Mouse (Mus musculus) natural killer cell, adult 2 months (primary cell): Measurements from ENCODE around the gene Pdpk1.
"Not testable (repeated sequence)": the region's sequence is repeated elsewhere in the genome, so short reads cannot be mapped to it uniquely, and the experiment has no call there.

ENCODE experiments used
- DNase-seq, 2 experiments: peaks; one replicate each; pipeline ENCODE4 v3.0.0; 2022; ENCODE audit warnings: low spot score in 2 of 2

The Pdpk1 gene

GRCm38 (mm10) chr17:24113031-24113430 is 37.7 kb downstream of the Pdpk1 start:
- DNase-seq, result no peak

- DNase-seq, result no peak
Observed at GRCm38 (mm10) chr17:24111256-24111655, 39.5 kb downstream of the Pdpk1 start.

- no peak for DNase-seq
Observed at GRCm38 (mm10) chr17:24108896-24109295, 41.8 kb downstream of the Pdpk1 start.

- DNase-seq, result no peak
Observed at GRCm38 (mm10) chr17:24105111-24105510, 45.6 kb downstream of the Pdpk1 start.

GRCm38 (mm10) chr17:24098354-24098753 is 52.4 kb downstream of the Pdpk1 start:
- DNase-seq, result no peak

- DNase-seq, result no peak
Observed at GRCm38 (mm10) chr17:24090575-24090974, 60.1 kb downstream of the Pdpk1 start.

GRCm38 (mm10) chr17:24086399-24086798 is 64.3 kb downstream of the Pdpk1 start:
- DNase-seq, result not testable (repeated sequence)

GRCm38 (mm10) chr17:24084593-24084992 is 66.1 kb downstream of the Pdpk1 start:
- no peak for DNase-seq

- no peak for DNase-seq
Observed at GRCm38 (mm10) chr17:24077101-24077500, 73.6 kb downstream of the Pdpk1 start.

- DNase-seq, result peak; percentile 95 to 96
Observed at GRCm38 (mm10) chr17:24072919-24073696, 77.6 kb downstream of the Pdpk1 start, which contains the start of gene Kctd5. TSS of gene Kctd5 (minus strand) at chr17:24073485.

GRCm38 (mm10) chr17:24069531-24069930 is 81.2 kb downstream of the Pdpk1 start:
- DNase-seq, result no peak

- no peak for DNase-seq
Observed at GRCm38 (mm10) chr17:24068271-24068670, 82.5 kb downstream of the Pdpk1 start.

- DNase-seq, result no peak
Observed at GRCm38 (mm10) chr17:24062459-24063155, 88.1 kb downstream of the Pdpk1 start.

GRCm38 (mm10) chr17:24057730-24058245 is 92.9 kb downstream of the Pdpk1 start:
- DNase-seq, result no peak

GRCm38 (mm10) chr17:24056636-24057625 is 93.8 kb downstream of the Pdpk1 start:
- no peak for DNase-seq

GRCm38 (mm10) chr17:24049008-24049407 is 101.7 kb downstream of the Pdpk1 start:
- no peak for DNase-seq

GRCm38 (mm10) chr17:24048053-24048452 is 102.7 kb downstream of the Pdpk1 start:
- DNase-seq, result no peak

GRCm38 (mm10) chr17:24046026-24046425 is 104.7 kb downstream of the Pdpk1 start:
- no peak for DNase-seq

GRCm38 (mm10) chr17:24045608-24046007 is 105.1 kb downstream of the Pdpk1 start:
- no peak for DNase-seq

- DNase-seq, result no peak
Observed at GRCm38 (mm10) chr17:24044482-24044881, 106.2 kb downstream of the Pdpk1 start.

- no peak for DNase-seq
Observed at GRCm38 (mm10) chr17:24037844-24038243, 112.9 kb downstream of the Pdpk1 start, which contains the start of gene Prss27. TSS of gene Prss27 (plus strand) at chr17:24038144.
